Mouse (Mus musculus) liver, embryonic 13.5 days (tissue): Measurements from ENCODE around the gene Akain1. TPM values are rescaled to one million over a fixed set of nuclear protein-coding genes. Genes with fewer than 3 reads are reported as not detected.

ENCODE experiments used
- ATAC-seq: fragments of 200-750 bp; cut with Nextera tagmentation; 2 replicates; pipeline ENCODE4 v1.8.0; 2017; ENCODE audit warnings: low read depth, mild to moderate bottlenecking, moderate number of reproducible peaks, moderate library complexity
- DNase-seq: peaks from one replicate; pipeline ENCODE4 v3.0.0; 2022
- H3K27ac ChIP-seq: fragments of 300-500 bp; sonication (generic); 2 replicates; pipeline ENCODE4 v1.5.1; 2015; ENCODE audit warnings: moderate library complexity, mild to moderate bottlenecking, inconsistent platforms
- H3K27me3 ChIP-seq: fragments of 300-500 bp; sonication (generic); 2 replicates; pipeline ENCODE4 v1.6.1; 2015; ENCODE audit warnings: mild to moderate bottlenecking, inconsistent platforms
- H3K36me3 ChIP-seq: fragments of 300-500 bp; sonication (generic); 2 replicates; pipeline ENCODE4 v1.6.1; 2015; ENCODE audit warnings: mild to moderate bottlenecking, inconsistent platforms
- H3K4me1 ChIP-seq: fragments of 300-500 bp; sonication (generic); replicated peaks from 2 replicates; pipeline ENCODE4 v1.6.1; 2015; ENCODE audit warnings: inconsistent platforms
- H3K4me2 ChIP-seq: fragments of 300-500 bp; sonication (generic); 2 replicates; pipeline ENCODE4 v1.6.1; 2015; ENCODE audit warnings: inconsistent platforms, mild to moderate bottlenecking, moderate library complexity
- H3K4me3 ChIP-seq: fragments of 300-500 bp; sonication (generic); replicated peaks from 2 replicates; pipeline ENCODE4 v1.5.1; 2015; ENCODE audit warnings: mild to moderate bottlenecking, inconsistent platforms
- H3K9ac ChIP-seq: fragments of 300-500 bp; sonication (generic); 2 replicates; pipeline ENCODE4 v1.6.1; 2015; ENCODE audit warnings: mild to moderate bottlenecking, inconsistent platforms
- H3K9me3 ChIP-seq: fragments of 300-500 bp; sonication (generic); replicated peaks from 2 replicates; pipeline ENCODE4 v1.6.1; 2016; ENCODE audit warnings: inconsistent platforms
- WGBS: fragments of 180-500 bp; shearing (Covaris S2); methylation state at CpG from one replicate; pipeline ENCODE4 v1.1.7; 2015; ENCODE audit not compliant: insufficient replicate concordance; 5-methylcytosine and 5-hydroxymethylcytosine counted together
- polyA plus RNA-seq: library from polyadenylated mRNA; unstranded; fragments of >200 nt; fragmentation: Nextera tagmentation; extraction: Ambion mirVana; gene quantifications from 2 replicates; pipeline ENCODE4 v1.2.1, GENCODE M21; 2015

Gene Akain1
- not detected in 2 replicates for polyA plus RNA-seq

DNA sequence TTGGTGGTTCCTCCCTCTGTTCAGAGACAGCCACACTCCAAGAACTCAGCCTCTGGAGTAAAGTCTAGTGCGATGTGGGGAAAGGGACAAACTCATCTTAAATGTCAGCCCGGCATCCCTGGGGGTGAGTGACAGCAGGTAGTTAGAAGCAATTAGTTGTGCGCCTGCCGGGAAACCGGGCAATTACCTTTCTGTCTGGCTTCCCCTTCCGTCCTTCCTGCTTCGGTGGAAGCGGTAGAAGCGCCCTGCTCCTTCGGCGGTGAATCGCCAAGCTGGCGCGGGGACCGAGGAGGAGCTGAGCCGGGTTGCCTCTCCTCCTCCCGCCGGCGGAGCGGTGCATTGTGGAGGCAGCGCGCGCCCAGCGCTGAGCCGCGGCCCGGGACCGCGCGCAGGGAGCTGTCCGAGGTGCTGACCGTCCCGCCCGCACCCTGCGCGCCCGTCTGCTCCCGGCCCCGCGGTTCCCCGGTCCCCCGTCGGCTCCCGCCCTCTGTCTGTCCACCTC is at the start of gene Akain1:
Akain1 (plus strand) TSS at position 337 of the 502 bp plus-strand sequence.
- peak; percentile 82 for ATAC-seq
- 0 out of 2 replicates have a peak within 1 kb of the TSS, but pooled peaks have one; percentile 2 for H3K9ac ChIP-seq
- H3K27me3 ChIP-seq = peaks cover 57% of the 10 kb centered on the region
- peak; percentile 39 for DNase-seq
- no peaks in the 10 kb centered on the region for H3K9me3 ChIP-seq
- H3K4me3 ChIP-seq = peak within 1 kb of the TSS; percentile 27
- WGBS = under 1% methylated on average over 44 of the region's 44 CpGs
- H3K4me2 ChIP-seq = peak within 1 kb of the TSS; percentile 52
- H3K4me1 ChIP-seq = peaks cover 9% of the 10 kb centered on the region
- H3K27ac ChIP-seq = no peak within 1 kb of the TSS
- no peaks in the 10 kb centered on the region for H3K36me3 ChIP-seq

DNA sequence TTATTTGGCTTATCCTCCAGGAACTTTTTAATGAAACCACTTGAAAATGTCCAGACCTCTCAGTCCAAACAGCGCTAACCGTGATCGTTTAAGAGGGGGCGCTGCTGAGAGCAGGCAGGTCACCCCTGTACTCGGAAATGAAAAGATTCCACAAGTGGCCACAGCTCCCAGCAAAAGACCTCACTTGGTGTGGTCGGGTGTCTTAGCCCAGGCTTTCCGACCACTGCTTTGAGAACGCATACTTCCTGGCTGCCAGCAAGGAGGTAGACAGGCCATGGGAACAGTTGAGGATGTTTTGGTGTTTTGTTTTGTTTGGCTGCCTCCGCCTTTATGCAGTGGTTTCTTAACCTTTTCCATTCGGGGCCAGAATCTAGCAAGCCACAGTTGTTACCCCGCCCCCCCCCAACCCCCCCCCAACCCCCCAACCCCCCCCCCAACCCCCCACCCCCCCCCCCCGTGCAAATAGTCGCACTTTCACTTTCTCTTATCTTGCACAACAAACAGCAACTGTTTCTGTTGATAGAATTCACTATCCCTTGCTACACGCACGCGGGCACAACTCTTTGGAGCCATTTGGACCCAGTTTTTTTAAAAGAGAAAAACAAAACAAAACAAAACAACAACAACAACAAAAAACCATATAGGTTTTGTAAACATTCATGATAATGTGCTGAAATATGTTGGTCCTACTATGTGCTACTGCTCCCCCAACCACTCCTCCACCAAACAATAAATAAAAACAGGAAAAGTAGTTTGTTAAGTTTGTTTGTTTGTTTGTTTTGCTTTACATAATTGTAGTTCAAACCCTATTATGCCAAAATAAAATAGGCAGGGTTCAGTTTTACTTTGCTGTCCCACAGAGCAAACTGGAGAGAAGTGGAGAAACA is 42.7 kb upstream of the Akain1 start:
- ATAC-seq = peak; percentile 72
- H3K27me3 ChIP-seq = no peaks in the 10 kb centered on the region
- peak overlapping the region; percentile 83 for H3K27ac ChIP-seq
- peak; percentile 47 for DNase-seq
- peak overlapping the region; percentile 67 for H3K9ac ChIP-seq
- peak overlapping the region; percentile 49 for H3K4me3 ChIP-seq
- WGBS = 9% methylated on average over 13 of the region's 16 CpGs
- peak overlapping the region; percentile 71 for H3K4me2 ChIP-seq
- peaks cover 3% of the 10 kb centered on the region; the same call in 1 of the 2 replicates for H3K36me3 ChIP-seq
- H3K9me3 ChIP-seq = no peaks in the 10 kb centered on the region
- peaks cover 31% of the 10 kb centered on the region for H3K4me1 ChIP-seq

DNA sequence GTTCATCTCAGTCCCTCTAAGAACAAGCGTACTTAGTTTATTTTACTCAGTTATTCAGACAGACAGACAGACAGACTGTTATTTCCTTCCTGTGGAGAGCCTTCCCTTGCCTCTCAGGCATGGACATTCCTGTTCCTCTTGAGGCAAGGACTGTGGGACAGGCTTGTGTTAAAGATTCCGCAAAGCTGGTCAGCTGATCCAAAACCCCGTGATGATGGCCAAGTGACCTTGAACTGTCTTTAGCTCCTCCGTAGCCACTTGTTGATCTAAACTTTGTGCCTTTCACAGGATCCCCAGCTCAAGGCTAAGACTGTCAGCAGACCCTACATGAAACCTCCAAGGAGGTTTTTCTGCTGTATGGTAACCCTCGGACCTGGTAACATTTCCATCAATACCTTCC is 42.0 kb upstream of the Akain1 start:
- H3K4me3 ChIP-seq = peak overlapping the region; percentile 18; the same call in 1 of the 2 replicates
- 36% methylated on average over 5 of the region's 5 CpGs for WGBS
- peak overlapping the region; percentile 37; the same call in 1 of the 2 replicates for H3K27ac ChIP-seq

DNA sequence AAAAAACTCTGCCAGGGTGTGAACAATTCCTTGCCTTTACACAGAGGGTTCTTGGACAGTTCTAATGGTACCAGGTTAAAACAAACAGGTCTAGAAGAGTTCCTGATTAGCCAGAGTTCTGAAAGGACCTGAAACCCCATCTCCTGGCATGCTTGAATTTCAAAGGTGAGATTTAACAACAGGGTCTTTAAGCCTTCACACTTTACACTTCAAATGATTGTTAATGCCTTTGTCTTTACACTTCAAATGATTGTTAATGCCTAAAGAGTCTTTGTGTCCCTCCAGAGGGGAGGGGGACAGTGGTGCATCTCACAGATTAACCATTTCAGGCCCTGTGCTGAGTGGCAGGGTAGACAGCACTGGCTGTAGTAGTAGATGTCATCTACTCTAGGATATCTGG is 41.0 kb upstream of the Akain1 start:
- Histone ChIP-seq H3K4me3 (no peak overlapping the region), H3K9ac (no peak overlapping the region), H3K9me3 (no peaks in the 10 kb centered on the region), H3K27ac (0 out of 2 replicates have a peak overlapping the region, but pooled peaks have one; percentile 37), H3K4me1 (peaks cover 35% of the 10 kb centered on the region), H3K36me3 (no peaks in the 10 kb centered on the region), H3K4me2 (no peak overlapping the region), H3K27me3 (no peaks in the 10 kb centered on the region)
- ATAC-seq = no peak
- no peak for DNase-seq

More for the DNA sequence above, 42.0 kb upstream of the Akain1 start:
- DNase-seq (no peak), ATAC-seq (no peak)
- Histone ChIP-seq H3K9me3 (no peaks in the 10 kb centered on the region), H3K4me1 (peaks cover 35% of the 10 kb centered on the region), H3K4me2 (peak overlapping the region; percentile 43; the same call in 1 of the 2 replicates), H3K9ac (peak overlapping the region; percentile 14; the same call in 1 of the 2 replicates), H3K36me3 (no peaks in the 10 kb centered on the region), H3K27me3 (no peaks in the 10 kb centered on the region)

DNA sequence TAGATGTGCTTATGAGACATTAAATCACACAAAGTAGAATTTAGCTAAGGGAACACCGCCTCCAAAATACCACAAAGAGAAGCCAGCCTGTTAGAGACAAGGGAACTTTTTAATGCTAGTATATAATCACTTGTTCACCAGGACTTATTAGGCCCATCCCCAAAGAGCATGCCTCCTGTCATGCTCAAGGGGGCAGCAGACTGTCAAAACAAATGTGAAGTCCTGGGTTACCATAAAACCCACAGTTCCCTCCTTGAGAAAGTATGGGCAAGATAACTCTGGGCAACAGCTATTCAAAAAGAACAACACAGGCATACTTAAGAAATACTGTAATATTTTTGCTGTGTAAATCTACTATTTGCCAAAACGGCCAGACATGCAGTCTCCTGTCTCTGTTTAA is 38.0 kb upstream of the Akain1 start:
- 58% methylated on average over 2 of the region's 2 CpGs for WGBS
- H3K4me1 ChIP-seq = peaks cover 24% of the 10 kb centered on the region
- H3K9me3 ChIP-seq = no peaks in the 10 kb centered on the region
- H3K27ac ChIP-seq = no peak overlapping the region
- DNase-seq (no peak), ATAC-seq (peak; percentile 39; the same call in 1 of the 2 replicates)
- no peak overlapping the region for H3K4me2 ChIP-seq
- H3K27me3 ChIP-seq = no peaks in the 10 kb centered on the region
- no peak overlapping the region for H3K4me3 ChIP-seq
- no peaks in the 10 kb centered on the region for H3K36me3 ChIP-seq
- no peak overlapping the region for H3K9ac ChIP-seq

DNA sequence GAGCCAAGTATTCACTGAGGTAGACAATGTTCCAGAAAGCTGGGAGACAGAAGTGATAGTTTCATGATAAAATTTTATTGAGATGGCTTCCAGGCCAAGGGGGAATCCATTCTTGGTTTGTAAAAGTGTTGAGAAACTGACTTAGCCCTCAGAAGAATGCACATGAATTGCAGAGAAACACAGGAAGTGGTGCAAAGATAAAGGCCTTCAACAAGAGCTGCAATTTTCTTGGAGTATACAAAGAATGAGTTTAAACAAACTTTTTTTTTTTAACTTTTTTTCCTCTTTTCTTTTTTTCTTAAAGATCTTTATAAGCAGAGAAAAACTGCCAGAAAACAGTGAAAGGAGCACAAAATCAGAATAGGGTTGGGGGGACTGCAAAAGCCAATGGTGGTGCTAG is 23.0 kb upstream of the Akain1 start:
- peak overlapping the region; percentile 89 for H3K9ac ChIP-seq
- peak overlapping the region; percentile 96 for H3K4me3 ChIP-seq
- H3K27ac ChIP-seq = peak overlapping the region; percentile 91

DNA sequence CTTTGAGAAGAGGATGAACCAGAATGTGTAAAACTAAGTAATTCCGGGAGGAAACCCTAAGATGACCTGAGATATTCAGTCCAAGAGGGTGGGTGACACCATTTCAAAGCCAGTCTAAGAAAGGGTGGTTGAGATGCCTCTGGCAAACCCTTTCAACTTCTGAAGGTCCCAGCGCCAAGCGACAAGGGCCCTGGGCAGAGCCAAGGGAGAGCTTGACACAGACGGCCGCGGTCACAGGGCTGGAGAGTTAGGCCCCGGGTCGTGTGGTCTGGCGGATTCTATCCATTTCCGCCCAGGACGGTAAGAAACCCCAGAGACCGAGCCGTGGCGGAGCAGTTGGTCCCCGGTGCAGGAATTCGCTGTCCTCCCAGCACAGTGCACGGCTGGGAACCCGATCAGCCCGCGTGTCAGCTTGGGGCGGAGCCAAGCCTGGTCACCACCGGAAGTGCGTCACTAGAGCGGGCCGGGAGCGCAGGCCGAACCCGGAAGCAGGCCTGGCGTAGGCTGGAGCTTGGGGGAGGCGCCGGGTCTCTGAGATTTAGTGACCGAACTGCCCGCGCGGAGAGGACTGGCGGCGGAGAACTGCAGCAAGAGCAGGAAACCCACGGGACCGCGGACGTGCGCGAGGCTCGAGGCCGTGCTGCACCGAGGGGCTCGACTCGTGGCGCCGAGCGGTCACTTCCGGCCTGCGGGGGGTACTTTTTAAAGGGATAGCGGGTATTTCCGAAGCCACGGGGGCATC is 22.0 kb upstream of the Akain1 start:
- Histone ChIP-seq H3K36me3 (no peaks in the 10 kb centered on the region), H3K27ac (peak overlapping the region; percentile 91), H3K4me3 (peak overlapping the region; percentile 96), H3K27me3 (no peaks in the 10 kb centered on the region), H3K4me1 (peaks cover 29% of the 10 kb centered on the region), H3K4me2 (peak overlapping the region; percentile 82), H3K9me3 (no peaks in the 10 kb centered on the region), H3K9ac (peak overlapping the region; percentile 89)
- ATAC-seq (peak; percentile 99), DNase-seq (peak; percentile 91)
- WGBS = under 1% methylated on average over 56 of the region's 56 CpGs

More for the DNA sequence above, 23.0 kb upstream of the Akain1 start:
- no peaks in the 10 kb centered on the region for H3K9me3 ChIP-seq
- peaks cover 24% of the 10 kb centered on the region for H3K4me1 ChIP-seq
- H3K27me3 ChIP-seq = no peaks in the 10 kb centered on the region
- DNase-seq = no peak
- no peak for ATAC-seq
- H3K36me3 ChIP-seq = no peaks in the 10 kb centered on the region
- H3K4me2 ChIP-seq = peak overlapping the region; percentile 82

DNA sequence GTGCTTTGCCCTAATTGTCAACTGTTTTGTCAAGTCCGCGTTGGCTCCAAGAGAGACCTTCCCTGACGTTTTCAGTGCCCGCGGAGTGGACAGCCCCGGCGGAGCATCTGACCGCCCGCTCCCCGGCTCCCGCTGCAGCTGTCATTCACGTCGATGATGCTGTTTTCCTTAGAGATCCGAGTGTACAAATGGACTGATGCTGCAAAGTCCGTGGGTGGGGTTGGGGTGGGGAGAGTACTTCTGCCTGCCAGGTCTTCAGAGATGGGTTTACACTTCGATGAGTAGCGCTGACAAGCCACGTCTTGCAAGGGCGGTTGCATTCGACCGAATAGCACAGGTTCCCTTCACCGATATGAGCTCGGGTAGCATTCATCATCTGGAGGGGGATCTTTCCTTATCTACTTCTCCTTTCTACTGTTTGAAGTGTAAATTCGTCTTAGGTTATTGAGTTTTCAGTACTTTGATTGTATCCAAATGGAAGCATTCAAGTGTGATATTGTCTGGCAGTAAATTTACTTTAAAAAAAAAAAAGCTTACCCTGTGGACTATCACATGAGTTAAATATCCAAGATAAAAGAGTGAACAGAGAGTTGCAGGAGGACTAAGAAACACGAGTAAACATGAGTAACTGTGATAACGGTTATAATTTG is 21.3 kb upstream of the Akain1 start:
- peak overlapping the region; percentile 82 for H3K4me2 ChIP-seq
- 3% methylated on average over 26 of the region's 26 CpGs for WGBS

DNA sequence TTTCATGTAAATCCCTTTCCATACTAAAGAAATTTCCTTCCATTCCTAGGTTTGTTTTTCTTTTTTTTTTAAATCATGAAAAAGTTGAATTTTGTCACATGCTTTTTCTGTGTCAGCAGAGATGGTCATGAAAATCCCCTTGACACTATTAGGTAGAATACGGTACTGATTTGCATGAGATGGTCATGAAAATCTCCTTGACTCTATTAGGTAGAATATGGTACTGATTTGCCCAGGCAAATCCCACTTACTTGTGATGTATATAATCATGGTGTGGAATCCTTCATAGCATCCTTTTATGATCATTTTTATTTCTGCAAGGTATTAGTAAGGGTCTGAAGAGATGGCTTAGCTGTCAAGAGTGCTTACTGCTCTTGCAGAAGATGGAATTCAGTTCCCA is 17.5 kb upstream of the Akain1 start:
- H3K4me3 ChIP-seq = no peak overlapping the region
- WGBS = 17% methylated on average over 1 of the region's 1 CpGs
- no peak overlapping the region for H3K4me2 ChIP-seq
- no peaks in the 10 kb centered on the region for H3K27me3 ChIP-seq
- H3K9me3 ChIP-seq = no peaks in the 10 kb centered on the region
- ATAC-seq (no peak), DNase-seq (no peak)
- H3K27ac ChIP-seq = no peak overlapping the region
- H3K9ac ChIP-seq = no peak overlapping the region
- peaks cover 22% of the 10 kb centered on the region for H3K4me1 ChIP-seq
- H3K36me3 ChIP-seq = no peaks in the 10 kb centered on the region

More for the DNA sequence above, 21.3 kb upstream of the Akain1 start:
- H3K9me3 ChIP-seq = no peaks in the 10 kb centered on the region
- peak overlapping the region; percentile 96 for H3K4me3 ChIP-seq
- H3K9ac ChIP-seq = peak overlapping the region; percentile 89
- no peaks in the 10 kb centered on the region for H3K27me3 ChIP-seq
- ATAC-seq = peak; percentile 34
- H3K36me3 ChIP-seq = no peaks in the 10 kb centered on the region
- peak overlapping the region; percentile 91 for H3K27ac ChIP-seq
- H3K4me1 ChIP-seq = peaks cover 32% of the 10 kb centered on the region
- DNase-seq = no peak

DNA sequence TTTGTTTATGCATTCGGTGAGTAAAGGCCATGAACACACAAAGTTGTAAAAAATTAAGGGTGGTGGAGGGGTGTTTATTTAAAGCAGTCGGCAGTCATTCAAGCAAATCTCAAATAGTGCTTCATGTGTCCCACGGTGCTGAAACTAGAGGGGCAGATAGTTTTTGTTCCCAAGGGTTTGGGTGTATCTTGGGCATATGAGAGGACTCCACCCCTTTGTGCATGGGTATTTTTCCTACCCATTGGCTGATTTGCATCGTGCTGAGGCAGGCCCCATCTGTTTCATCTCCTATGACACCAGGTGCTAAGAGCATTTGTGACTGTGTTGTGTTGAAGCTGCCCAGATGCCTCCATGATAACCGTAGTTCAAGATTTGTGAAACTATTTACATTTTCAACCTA is 1.3 kb upstream of the Akain1 start:
- H3K27ac ChIP-seq = no peak overlapping the region
- H3K4me2 ChIP-seq = no peak overlapping the region
- no peaks in the 10 kb centered on the region for H3K36me3 ChIP-seq
- no peak overlapping the region for H3K9ac ChIP-seq
- H3K27me3 ChIP-seq = peaks cover 57% of the 10 kb centered on the region
- DNase-seq = no peak
- WGBS = 62% methylated on average over 5 of the region's 5 CpGs
- H3K9me3 ChIP-seq = no peaks in the 10 kb centered on the region
- peaks cover 9% of the 10 kb centered on the region for H3K4me1 ChIP-seq
- H3K4me3 ChIP-seq = no peak overlapping the region
- ATAC-seq = no peak

DNA sequence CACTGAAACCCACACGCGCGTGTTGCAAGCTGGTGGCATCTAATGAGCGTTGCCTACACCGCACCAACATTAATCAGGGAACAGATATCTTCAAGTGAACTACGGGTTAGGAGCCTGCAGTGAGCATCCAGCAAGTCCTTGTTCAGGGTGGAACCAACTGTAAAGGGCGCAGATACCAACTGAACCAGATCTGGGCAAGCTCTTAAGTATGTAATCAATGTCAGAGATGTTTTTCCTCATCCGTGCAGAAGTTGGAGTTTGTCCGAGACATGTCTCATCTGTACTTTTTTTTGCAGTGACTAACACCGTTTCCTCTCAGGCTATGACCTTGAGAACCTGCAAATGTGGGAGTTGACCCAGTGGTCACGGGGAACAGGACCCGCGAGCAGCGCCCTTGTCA is 640 bp upstream of the Akain1 start:
- Histone ChIP-seq H3K36me3 (no peaks in the 10 kb centered on the region), H3K4me1 (peaks cover 9% of the 10 kb centered on the region), H3K4me3 (no peak overlapping the region), H3K9me3 (no peaks in the 10 kb centered on the region), H3K27ac (no peak overlapping the region), H3K9ac (0 out of 2 replicates have a peak overlapping the region, but pooled peaks have one; percentile 2), H3K27me3 (peaks cover 57% of the 10 kb centered on the region), H3K4me2 (peak overlapping the region; percentile 52)
- no peak for DNase-seq
- ATAC-seq = no peak
- 30% methylated on average over 14 of the region's 14 CpGs for WGBS
